Mouse (Mus musculus): ENCODE measurements around the gene Ptprq.

- TF ChIP-seq POLR2A (IDR thresholded peaks at IDR 0.05; ENCODE audit: insufficient read length, low read depth) (no peak), E2F4 (IDR thresholded peaks at IDR 0.05; ENCODE audit: insufficient read depth) (no peak), MYOD1 (IDR thresholded peaks at IDR 0.05; ENCODE audit: control insufficient read depth in 1 of 3, insufficient read length in 2 of 3, low read depth in 2 of 3) (no peak), CEBPB (IDR thresholded peaks at IDR 0.05; ENCODE audit: insufficient read depth, poor library complexity, severe bottlenecking) (no peak), MYOG (IDR thresholded peaks at IDR 0.05; ENCODE audit: control insufficient read depth in 1 of 3, insufficient read depth in 1 of 3, insufficient read length in 2 of 3, low read depth in 2 of 3) (no peak)
Observed at GRCm38 (mm10) chr10:107624211-107624610, 95.6 kb downstream of the Ptprq start.
